Mouse (Mus musculus) stomach, postnatal 0 days (tissue): ENCODE data around the gene Tmem87a.

Source experiments
- CTCF ChIP-seq: IDR thresholded peaks from 2 replicates; pipeline ENCODE4 v1.5.1; 2016; ENCODE audit warnings: antibody characterized with exemption, low read depth, mild to moderate bottlenecking, moderate library complexity
- EP300 ChIP-seq: optimal IDR thresholded peaks from 2 replicates; pipeline ENCODE3; 2016; ENCODE audit warnings: antibody characterized with exemption

- TF ChIP-seq CTCF, result no peak
- no peak for TF ChIP-seq EP300
Observed at GRCm38 (mm10) chr2:120444486-120444885, 40.6 kb upstream of the Tmem87a start.
